Mouse (Mus musculus) thymus, adult 2 months (tissue): ENCODE measurements around the gene Mpp3. TPM values are rescaled to one million over a fixed set of nuclear protein-coding genes. Genes with fewer than 3 reads are reported as not detected.

Experiments
- DNase-seq: peaks from one replicate; pipeline ENCODE4 v3.0.0; 2021
- H3K27ac ChIP-seq: fragments of 200-500 bp; 2 replicates; pipeline ENCODE4 v1.5.1; 2012; ENCODE audit warnings: low read length, control low read depth; ENCODE audit not compliant: control insufficient read depth, insufficient read depth
- H3K27me3 ChIP-seq: fragments of 200-500 bp; 2 replicates; pipeline ENCODE4 v1.6.1; 2012; ENCODE audit warnings: mild to moderate bottlenecking, low read length, moderate library complexity, mixed read lengths; ENCODE audit not compliant: control insufficient read depth, insufficient read depth
- H3K36me3 ChIP-seq: fragments of 200-500 bp; 2 replicates; pipeline ENCODE4 v1.6.1; 2012; ENCODE audit warnings: mild to moderate bottlenecking, low read length, moderate library complexity; ENCODE audit not compliant: control insufficient read depth, insufficient read depth
- H3K4me1 ChIP-seq: fragments of 200-500 bp; replicated peaks from 2 replicates; pipeline ENCODE4 v1.6.1; 2012; ENCODE audit warnings: low read length; ENCODE audit not compliant: control insufficient read depth, insufficient read depth
- H3K4me3 ChIP-seq: fragments of 200-500 bp; 2 replicates; pipeline ENCODE4 v1.5.1; 2012; ENCODE audit warnings: mild to moderate bottlenecking, low read length, control low read depth, moderate library complexity; ENCODE audit not compliant: control insufficient read depth, insufficient read depth
- CTCF ChIP-seq: fragments of 200-500 bp; IDR thresholded peaks from 2 replicates; pipeline ENCODE4 v1.5.1; 2012; ENCODE audit warnings: mild to moderate bottlenecking, control low read depth, low read length, moderate library complexity, borderline replicate concordance; ENCODE audit not compliant: control insufficient read depth, poor library complexity, insufficient read depth; ENCODE audit errors: extremely low read depth
- POLR2A ChIP-seq: fragments of 200-500 bp; IDR thresholded peaks from 2 replicates; pipeline ENCODE4 v1.6.1; 2012; ENCODE audit warnings: mild to moderate bottlenecking, low read length, control low read depth, moderate library complexity; ENCODE audit not compliant: control insufficient read depth, poor library complexity, insufficient read depth; ENCODE audit errors: extremely low read depth
- WGBS: fragments of 180-500 bp; shearing (Covaris S2); methylation state at CpG from one replicate; pipeline ENCODE4 v1.1.7; 2018; 5-methylcytosine and 5-hydroxymethylcytosine counted together
- polyA plus RNA-seq: library from polyadenylated mRNA; depleted of rRNA; stranded (reverse); fragments of >200 nt; gene quantifications from 2 replicates; pipeline ENCODE4 v1.2.3, GENCODE M21; 2012

The Mpp3 gene
- polyA plus RNA-seq, 1 experiment = 0.50 TPM

- 78% methylated on average over 7 of the region's 7 CpGs for WGBS
- DNase-seq = no peak
- TF ChIP-seq CTCF (no peak), POLR2A (no peak)
- no peak overlapping the region for H3K4me3 ChIP-seq
- peaks cover 2% of the 10 kb centered on the region; the same call in 1 of the 2 replicates for H3K27me3 ChIP-seq
- no peak overlapping the region for H3K27ac ChIP-seq
- H3K4me1 ChIP-seq = peaks cover 3% of the 10 kb centered on the region; the same call in 1 of the 2 replicates
- no peaks in the 10 kb centered on the region for H3K36me3 ChIP-seq
Observed at GRCm38 (mm10) chr11:102025354-102025753, 2.9 kb downstream of the Mpp3 start.

- Histone ChIP-seq H3K27me3 (peaks cover 2% of the 10 kb centered on the region; the same call in 1 of the 2 replicates), H3K4me1 (peaks cover 3% of the 10 kb centered on the region; the same call in 1 of the 2 replicates), H3K36me3 (no peaks in the 10 kb centered on the region), H3K27ac (no peak overlapping the region), H3K4me3 (no peak overlapping the region)
- TF ChIP-seq POLR2A (no peak), CTCF (no peak)
- 92% methylated on average over 4 of the region's 4 CpGs for WGBS
- no peak for DNase-seq
Observed at GRCm38 (mm10) chr11:102024875-102025274, 3.4 kb downstream of the Mpp3 start.

GRCm38 (mm10) chr11:102024084-102024758 is 4.0 kb downstream of the Mpp3 start:
- WGBS = 92% methylated on average over 6 of the region's 6 CpGs
- DNase-seq = no peak

GRCm38 (mm10) chr11:102023406-102023805 is 4.9 kb downstream of the Mpp3 start:
- Histone ChIP-seq H3K36me3 (no peaks in the 10 kb centered on the region), H3K27ac (no peak overlapping the region), H3K27me3 (peaks cover 2% of the 10 kb centered on the region; the same call in 1 of the 2 replicates), H3K4me3 (no peak overlapping the region), H3K4me1 (peaks cover 3% of the 10 kb centered on the region; the same call in 1 of the 2 replicates)
- WGBS = 95% methylated on average over 13 of the region's 13 CpGs
- TF ChIP-seq POLR2A = no peak
- no peak for DNase-seq

More at GRCm38 (mm10) chr11:102024084-102024758, 4.0 kb downstream of the Mpp3 start:
- TF ChIP-seq POLR2A (no peak), CTCF (no peak)
- Histone ChIP-seq H3K36me3 (no peaks in the 10 kb centered on the region), H3K4me1 (peaks cover 3% of the 10 kb centered on the region; the same call in 1 of the 2 replicates), H3K27me3 (peaks cover 2% of the 10 kb centered on the region; the same call in 1 of the 2 replicates), H3K27ac (no peak overlapping the region), H3K4me3 (no peak overlapping the region)

GRCm38 (mm10) chr11:102021196-102021595 is 7.1 kb downstream of the Mpp3 start:
- no peak for DNase-seq
- WGBS = 84% methylated on average over 5 of the region's 5 CpGs
- Histone ChIP-seq H3K27me3 (no peaks in the 10 kb centered on the region), H3K36me3 (no peaks in the 10 kb centered on the region), H3K27ac (no peak overlapping the region), H3K4me1 (peaks cover under 1% of the 10 kb centered on the region; the same call in 1 of the 2 replicates), H3K4me3 (no peak overlapping the region)
- TF ChIP-seq CTCF (no peak), POLR2A (no peak)

- Histone ChIP-seq H3K27me3 (no peaks in the 10 kb centered on the region), H3K4me1 (no peaks in the 10 kb centered on the region), H3K4me3 (no peak overlapping the region), H3K27ac (no peak overlapping the region), H3K36me3 (no peaks in the 10 kb centered on the region)
- DNase-seq = no peak
- 80% methylated on average over 9 of the region's 9 CpGs for WGBS
- TF ChIP-seq CTCF = no peak
- TF ChIP-seq POLR2A = no peak
Observed at GRCm38 (mm10) chr11:102019736-102020135, 8.5 kb downstream of the Mpp3 start.
